Mouse (Mus musculus): ENCODE data around the gene Aatf.
A peak's percentile ranks its signal among the peaks of the same experiment; 100 is the strongest.

The Aatf gene

DNA sequence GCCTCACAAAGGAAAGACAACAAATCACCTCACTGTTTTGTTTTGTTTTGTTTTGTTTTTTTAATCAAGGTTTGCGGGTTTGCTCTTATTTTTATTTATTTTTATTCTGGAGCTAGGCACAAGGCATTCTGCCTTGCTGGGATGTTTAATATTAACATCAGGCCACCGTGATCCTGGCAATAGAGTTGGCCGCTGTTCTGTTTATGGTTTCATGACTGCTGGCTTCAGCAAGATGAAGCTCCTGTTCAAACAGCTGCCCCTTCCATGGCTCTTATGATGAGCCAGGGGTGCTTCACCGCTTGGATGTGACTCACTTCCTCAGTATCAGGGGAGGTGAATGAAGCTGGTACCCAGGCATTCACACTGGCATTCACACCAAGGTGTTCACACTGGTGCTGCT lies 83.0 kb downstream of the Aatf start:
- DNase-seq: peak; percentile 39

DNA sequence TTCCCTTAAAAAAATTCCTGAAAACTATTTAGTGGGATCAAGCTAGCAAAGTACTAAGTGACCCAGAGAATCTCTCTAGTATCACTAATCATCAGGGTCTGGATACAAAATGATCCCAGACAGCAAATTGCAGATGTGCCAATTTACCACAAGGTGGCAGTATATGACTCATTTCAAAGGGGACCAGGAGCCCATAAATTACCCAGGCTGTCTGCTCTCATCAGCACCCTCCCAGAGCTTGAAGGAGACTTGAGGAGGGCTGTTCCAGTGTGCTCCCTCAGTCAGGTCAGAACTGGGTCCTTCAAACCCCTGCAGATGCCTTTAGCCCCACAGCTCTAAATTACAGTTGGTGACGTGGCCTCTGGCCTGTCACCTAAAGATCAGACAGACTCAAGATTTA lies 83.7 kb downstream of the Aatf start:
- peak; percentile 73 for DNase-seq

DNA sequence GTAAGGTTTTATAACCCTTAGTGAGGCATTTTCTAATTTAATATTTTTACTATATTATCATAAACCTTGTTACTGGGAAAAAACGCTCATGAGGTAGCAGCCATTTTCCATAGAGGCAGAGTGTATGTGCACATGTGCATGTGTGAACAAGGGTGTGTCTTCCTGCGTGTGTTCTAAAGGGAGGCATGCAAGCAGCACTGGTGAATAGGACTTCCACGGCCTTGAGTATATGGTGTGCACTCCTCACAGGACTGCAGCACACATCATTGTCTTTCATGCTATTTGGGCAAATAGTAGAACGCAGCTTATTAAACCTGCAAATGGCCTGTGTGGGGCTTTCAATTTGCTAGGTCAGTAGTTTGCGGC lies 86.7 kb downstream of the Aatf start:
- DNase-seq: no peak

DNA sequence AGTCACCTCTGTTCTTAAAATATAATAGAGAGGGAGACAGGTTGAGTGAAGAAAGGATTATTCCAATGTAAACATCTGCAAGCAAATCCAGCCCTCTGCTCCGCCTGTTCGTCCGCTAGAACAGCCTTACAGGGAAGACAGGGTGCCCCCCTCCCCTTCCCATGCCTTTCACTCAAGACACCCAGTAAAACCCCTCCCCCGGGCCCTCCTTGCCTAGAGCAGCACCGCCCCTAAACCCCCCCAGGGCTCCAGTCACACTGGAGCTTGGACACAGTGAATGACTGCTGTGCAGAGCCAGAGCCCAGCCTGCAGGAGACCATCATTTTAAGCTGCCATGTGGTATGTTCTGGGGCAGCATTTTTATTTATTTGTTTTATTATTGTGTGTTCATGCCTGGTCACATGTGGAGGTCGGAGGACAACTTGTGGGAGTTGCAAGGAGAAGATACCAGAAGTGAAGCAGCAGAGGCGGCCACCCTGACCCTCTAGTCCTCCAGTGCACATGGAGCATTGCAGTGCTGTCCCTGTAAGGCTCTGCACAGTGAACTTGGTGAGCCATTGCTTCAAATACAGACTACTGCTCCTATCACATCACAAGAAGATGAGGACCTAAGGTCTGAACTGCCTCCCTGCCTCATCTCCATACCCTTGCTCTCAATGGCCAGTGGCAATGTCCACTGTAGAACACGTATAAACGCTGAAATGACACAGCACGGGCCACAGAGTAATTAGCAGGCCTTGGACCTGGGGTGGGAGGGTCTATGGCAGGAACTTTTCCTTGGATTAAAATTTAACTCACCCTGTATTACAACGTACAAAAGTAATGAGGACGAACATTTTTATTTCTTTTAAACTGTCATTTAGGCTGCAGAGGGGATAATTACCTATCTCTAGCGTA lies 87.3 kb downstream of the Aatf start:
- DNase-seq: peak; percentile 30

DNA sequence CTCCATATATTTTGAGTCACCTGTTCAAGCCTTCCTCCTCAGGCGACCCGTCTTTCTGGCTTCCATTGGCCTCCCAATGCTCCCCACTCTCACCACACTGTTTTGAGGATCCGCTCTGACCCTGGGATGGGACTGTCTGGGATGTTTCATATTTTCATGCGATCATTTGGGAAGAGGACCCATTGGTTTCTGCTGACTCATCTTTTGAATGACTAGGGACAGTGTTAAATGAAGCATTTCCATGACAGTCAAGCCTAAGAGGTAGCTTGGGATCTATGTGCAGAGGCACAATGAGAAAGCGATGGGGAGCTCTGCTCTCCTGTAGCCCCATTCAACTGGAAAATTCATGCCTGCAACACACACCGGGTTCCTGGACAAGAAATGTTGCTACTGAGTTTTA lies 92.5 kb downstream of the Aatf start:
- DNase-seq: no peak

DNA sequence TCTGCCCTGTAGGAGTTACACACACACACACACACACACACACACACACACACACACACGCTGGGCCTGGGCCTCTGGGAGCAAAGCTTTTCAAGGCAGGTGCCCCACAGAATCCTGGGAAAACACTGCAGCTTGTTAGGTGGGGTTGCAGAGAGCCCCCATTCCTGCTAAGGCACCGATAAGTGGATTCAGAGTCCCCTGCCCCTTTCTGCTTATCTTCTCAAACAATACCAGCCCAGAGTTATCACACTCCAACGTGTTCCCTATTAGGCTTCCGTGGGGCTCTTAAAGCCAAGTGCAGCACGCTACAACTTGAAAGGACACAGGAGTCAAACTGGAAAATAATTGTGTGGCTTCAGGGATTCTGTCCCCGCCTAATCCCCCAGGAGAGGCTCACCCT lies 100.2 kb downstream of the Aatf start:
- DNase-seq: no peak

DNA sequence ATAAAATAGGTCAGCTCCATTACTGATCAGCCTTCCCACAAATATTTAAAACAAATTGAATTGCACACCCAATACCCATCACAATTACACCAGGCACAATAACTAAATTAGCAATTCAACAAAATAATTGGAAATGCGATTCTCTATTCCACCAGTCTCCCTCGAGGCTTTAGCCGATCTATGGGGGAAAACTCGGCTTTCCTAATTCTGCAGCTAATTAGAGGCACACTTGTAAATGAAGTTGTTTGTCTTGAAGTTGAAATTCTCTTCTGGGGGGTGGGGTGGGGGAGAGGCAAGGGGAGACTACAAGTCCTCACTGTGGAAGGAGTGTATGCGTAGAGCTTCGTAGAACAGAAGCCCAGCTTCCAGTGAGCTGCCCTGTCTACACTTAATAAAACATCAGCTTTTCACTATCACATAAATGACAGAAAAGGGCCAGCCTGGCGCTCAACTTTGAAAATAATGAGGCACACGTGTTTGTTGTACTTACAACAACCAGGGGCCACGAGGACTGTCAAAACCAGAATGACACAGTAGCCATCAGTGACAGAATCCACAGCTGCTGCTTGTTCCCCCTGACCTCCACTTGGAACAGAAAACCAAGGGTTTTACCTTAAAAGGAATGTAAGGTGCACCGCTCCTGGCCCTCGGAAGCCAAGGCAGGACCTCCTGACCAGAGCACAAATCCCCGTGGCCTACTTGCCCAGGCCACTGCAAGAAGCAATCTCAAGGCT lies 101.0 kb downstream of the Aatf start:
- DNase-seq: no peak

DNA sequence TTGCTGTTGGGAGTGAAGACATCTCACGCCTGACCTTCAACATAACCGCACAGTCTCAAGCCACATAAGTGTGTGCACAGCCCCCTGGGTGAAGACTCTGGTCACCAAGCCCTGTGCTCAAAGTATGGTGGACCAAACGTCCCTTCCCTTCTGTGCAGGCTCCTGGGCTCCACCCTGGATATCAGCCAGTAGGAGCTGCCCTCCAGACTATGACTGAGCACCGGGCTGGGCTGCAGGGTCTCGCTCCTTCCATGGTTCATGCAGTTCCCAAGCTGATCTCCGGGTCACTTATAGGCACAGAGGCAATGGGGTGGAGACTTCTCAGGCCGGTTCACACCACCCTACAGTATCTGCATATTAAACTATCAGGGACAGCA lies 101.7 kb downstream of the Aatf start:
- no peak for DNase-seq

- no peak for DNase-seq
Observed at GRCm38 (mm10) chr11:84410879-84411641, 102.3 kb downstream of the Aatf start.

DNA sequence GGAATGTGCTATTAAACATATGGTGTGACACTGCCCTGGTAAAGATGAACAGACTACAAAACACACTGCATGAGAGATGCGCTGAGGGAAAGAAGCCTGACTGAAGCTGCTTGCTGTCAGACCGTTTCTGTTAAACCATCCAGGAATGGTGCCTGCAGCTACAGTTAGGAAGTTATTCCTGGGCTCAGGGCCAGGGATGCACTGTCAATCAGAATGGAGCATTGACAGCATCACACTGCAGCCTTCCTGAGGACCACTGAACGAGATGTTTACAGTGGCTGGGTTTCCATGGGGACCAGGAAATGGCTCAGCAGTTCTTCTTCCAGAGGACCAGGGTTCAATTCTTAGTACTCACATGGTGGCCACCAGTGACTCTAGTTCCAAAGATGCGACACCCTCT lies 102.9 kb downstream of the Aatf start:
- no peak for DNase-seq

DNA sequence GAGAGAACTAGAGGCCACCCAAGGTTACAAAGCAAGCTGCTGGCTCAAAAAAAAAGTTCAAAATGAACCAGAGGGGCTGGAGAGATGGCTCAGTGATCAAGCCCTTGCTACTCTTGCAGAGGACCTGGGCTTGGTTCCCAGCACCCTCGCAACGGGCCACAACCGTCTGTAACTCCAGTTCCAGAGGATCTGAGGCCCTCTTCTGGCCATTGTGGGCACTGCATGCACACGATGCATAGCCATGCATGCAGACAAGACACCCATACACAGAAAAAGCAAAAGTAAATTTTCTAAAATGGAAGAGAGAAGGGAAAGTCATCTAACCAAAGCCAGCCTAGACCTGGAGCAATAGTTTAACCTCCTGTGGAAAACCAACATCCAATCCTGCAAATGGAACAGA lies 106.6 kb downstream of the Aatf start:
- DNase-seq: no peak

GRCm38 (mm10) chr11:84395010-84395409 lies 118.3 kb downstream of the Aatf start:
- no peak for DNase-seq

GRCm38 (mm10) chr11:84393571-84393970 lies 119.8 kb downstream of the Aatf start:
- no peak for DNase-seq

DNA sequence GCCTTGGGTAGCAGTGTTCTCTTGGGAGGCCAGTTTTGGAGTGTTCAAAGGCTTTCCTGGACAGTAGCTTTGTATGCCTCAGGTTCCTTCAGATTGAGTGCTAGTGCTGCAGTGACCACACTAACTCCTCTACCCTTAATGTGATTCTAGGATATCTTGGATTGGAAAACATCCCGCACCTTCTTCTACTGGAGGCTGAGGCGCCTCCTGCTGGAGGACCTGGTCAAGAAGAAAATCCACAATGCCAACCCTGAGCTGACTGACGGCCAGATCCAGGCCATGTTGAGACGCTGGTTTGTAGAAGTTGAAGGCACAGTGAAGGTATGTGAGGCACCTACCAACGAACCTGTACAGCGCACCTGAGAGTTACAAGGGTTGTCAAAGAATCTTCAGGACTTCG lies 121.3 kb downstream of the Aatf start:
- DNase-seq: peak; percentile 9

DNA sequence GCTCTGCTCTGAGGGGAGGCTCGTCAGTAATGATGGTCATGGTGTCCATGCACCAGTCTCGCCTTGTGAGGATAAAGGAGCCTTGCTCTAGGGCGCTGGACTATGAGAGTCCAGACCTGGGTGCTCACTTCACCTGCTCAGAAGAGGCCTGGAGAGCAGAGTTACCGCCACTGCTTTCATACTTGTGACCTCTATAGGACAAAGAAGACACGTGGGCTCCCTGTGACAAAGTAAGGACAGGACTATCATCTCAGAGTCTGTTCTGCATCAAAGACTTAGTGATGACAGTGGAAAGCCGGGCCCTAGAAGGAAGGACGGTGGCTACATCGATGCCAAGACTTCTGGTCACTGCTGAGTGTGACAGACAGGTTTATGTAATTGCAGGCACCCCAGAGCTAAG lies 122.2 kb downstream of the Aatf start:
- DNase-seq: no peak

GRCm38 (mm10) chr11:84389332-84389731 lies 124.0 kb downstream of the Aatf start:
- DNase-seq: no peak

DNA sequence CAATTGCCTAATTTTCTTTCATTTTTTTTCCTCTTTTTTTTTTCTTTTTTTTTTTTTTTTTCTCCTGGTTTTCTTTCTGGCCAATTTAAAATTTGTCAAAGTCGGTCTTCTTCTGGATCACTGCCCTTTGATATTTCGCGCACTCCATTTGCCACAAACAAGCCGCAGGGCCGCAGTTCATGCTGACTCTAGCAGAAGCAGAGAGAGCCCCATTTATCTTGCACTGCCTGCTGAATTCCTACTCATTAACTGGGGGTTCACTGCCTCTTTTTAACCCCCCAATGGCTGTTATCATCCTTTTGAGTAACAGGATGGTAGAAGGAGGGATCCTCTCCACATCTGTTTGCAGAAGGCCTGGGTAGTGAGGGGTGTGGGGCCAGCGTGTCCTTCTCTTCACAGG lies 129.4 kb downstream of the Aatf start:
- DNase-seq: no peak

DNA sequence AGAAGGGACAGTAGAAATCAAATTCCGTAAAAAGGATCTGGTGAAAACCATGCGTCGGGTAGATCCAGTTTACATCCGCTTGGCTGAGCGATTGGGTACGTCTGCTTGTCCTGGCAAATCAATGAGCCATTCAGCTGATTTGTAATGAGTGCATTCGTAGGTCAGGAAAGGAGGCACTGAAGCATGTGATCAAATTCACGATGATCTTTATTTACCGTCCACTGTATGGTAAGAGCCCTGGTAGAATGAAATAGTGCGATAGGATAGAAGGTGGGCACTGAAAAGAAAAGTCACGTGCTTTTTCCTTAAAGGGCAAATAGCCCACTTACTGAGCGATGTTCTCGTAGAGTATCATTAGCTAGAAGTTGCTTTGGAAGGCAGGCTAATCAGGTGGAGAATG lies 130.9 kb downstream of the Aatf start:
- no peak for DNase-seq

GRCm38 (mm10) chr11:84376510-84377365 lies 136.6 kb downstream of the Aatf start:
- DNase-seq: no peak

- no peak for DNase-seq
Observed at GRCm38 (mm10) chr11:84375951-84376496, 137.3 kb downstream of the Aatf start.

GRCm38 (mm10) chr11:84373122-84373521 lies 140.2 kb downstream of the Aatf start:
- no peak for DNase-seq

Measured in kidney, adult 9 months (tissue).